Mouse (Mus musculus): ENCODE measurements around the gene Lsamp. TPM values are rescaled to one million over a fixed set of nuclear protein-coding genes. Genes with fewer than 3 reads are reported as not detected.

The Lsamp gene
- total RNA-seq, 2 experiments from 2014 or later: 0.38 to 0.53 TPM

- no peak for TF ChIP-seq CTCF (IDR thresholded peaks at IDR 0.05)
- H3K4me3 ChIP-seq: no peak overlapping the region
- H3K27ac ChIP-seq: no peak overlapping the region
- DNase-seq: no peak
- intact Hi-C loops (cut with DNase I): no loop called here
Observed at GRCm38 (mm10) chr16:41179557-41179956, 1195.4 kb downstream of the Lsamp start.

GRCm38 (mm10) chr16:41180867-41181266, 1196.7 kb downstream of the Lsamp start:
- H3K4me3 ChIP-seq: no peak overlapping the region
- H3K27ac ChIP-seq: no peak overlapping the region
- no peak for DNase-seq
- TF ChIP-seq CTCF (IDR thresholded peaks at IDR 0.05): no peak
- intact Hi-C loops (cut with DNase I): no loop called here

- no peak for DNase-seq
- no peak for TF ChIP-seq CTCF (IDR thresholded peaks at IDR 0.05)
- no peak overlapping the region for H3K4me3 ChIP-seq
- no peak overlapping the region for H3K27ac ChIP-seq
- intact Hi-C loops (cut with DNase I): no loop called here
Observed at GRCm38 (mm10) chr16:41210055-41210454, 1225.9 kb downstream of the Lsamp start.

GRCm38 (mm10) chr16:41235829-41236228, 1251.7 kb downstream of the Lsamp start:
- H3K27ac ChIP-seq: no peak overlapping the region
- intact Hi-C loops (cut with DNase I): no loop called here
- no peak for TF ChIP-seq CTCF (IDR thresholded peaks at IDR 0.05)
- no peak overlapping the region for H3K4me3 ChIP-seq
- no peak for DNase-seq

- Histone ChIP-seq H3K4me3 (no peak overlapping the region), H3K27ac (no peak overlapping the region)
- no peak for DNase-seq
- intact Hi-C loops (cut with DNase I): no loop called here
- no peak for TF ChIP-seq CTCF (IDR thresholded peaks at IDR 0.05)
Observed at GRCm38 (mm10) chr16:41242841-41243240, 1258.7 kb downstream of the Lsamp start.

GRCm38 (mm10) chr16:41244711-41245110, 1260.5 kb downstream of the Lsamp start:
- DNase-seq: no peak
- TF ChIP-seq CTCF (IDR thresholded peaks at IDR 0.05): peak; percentile 59
- Histone ChIP-seq H3K27ac (no peak overlapping the region), H3K4me3 (no peak overlapping the region)
- intact Hi-C loops (cut with DNase I): no loop called here

GRCm38 (mm10) chr16:41258145-41259035, 1274.2 kb downstream of the Lsamp start:
- DNase-seq: peak; percentile 15
- Histone ChIP-seq H3K27ac (no peak overlapping the region), H3K4me3 (no peak overlapping the region)
- peak; percentile 68 for TF ChIP-seq CTCF (IDR thresholded peaks at IDR 0.05)
- intact Hi-C loops (cut with DNase I): loop anchor here (5.0 kb wide), 1 partner anchor 579 kb away; no protein-coding TSS in a partner anchor

- intact Hi-C loops (cut with DNase I): no loop called here
- no peak for TF ChIP-seq CTCF (IDR thresholded peaks at IDR 0.05)
- DNase-seq: no peak
- Histone ChIP-seq H3K27ac (no peak overlapping the region), H3K4me3 (no peak overlapping the region)
Observed at GRCm38 (mm10) chr16:41275999-41276671, 1292.0 kb downstream of the Lsamp start.

- no peak for DNase-seq
- TF ChIP-seq CTCF (IDR thresholded peaks at IDR 0.05): no peak
- H3K4me3 ChIP-seq: no peak overlapping the region
- intact Hi-C loops (cut with DNase I): no loop called here
- H3K27ac ChIP-seq: no peak overlapping the region
Observed at GRCm38 (mm10) chr16:41317992-41318391, 1333.8 kb downstream of the Lsamp start.

- DNase-seq: no peak
- H3K27ac ChIP-seq: no peak overlapping the region
- intact Hi-C loops (cut with DNase I): no loop called here
- no peak overlapping the region for H3K4me3 ChIP-seq
- no peak for TF ChIP-seq CTCF (IDR thresholded peaks at IDR 0.05)
Observed at GRCm38 (mm10) chr16:41343431-41343830, 1359.3 kb downstream of the Lsamp start.

- DNase-seq: no peak
- no peak for TF ChIP-seq CTCF (IDR thresholded peaks at IDR 0.05)
- Histone ChIP-seq H3K27ac (no peak overlapping the region), H3K4me3 (no peak overlapping the region)
- intact Hi-C loops (cut with DNase I): no loop called here
Observed at GRCm38 (mm10) chr16:41365138-41365537, 1381.0 kb downstream of the Lsamp start.

- H3K27ac ChIP-seq: no peak overlapping the region
- TF ChIP-seq CTCF (IDR thresholded peaks at IDR 0.05): no peak
- intact Hi-C loops (cut with DNase I): no loop called here
- no peak for DNase-seq
- H3K4me3 ChIP-seq: no peak overlapping the region
Observed at GRCm38 (mm10) chr16:41383702-41384101, 1399.5 kb downstream of the Lsamp start.

GRCm38 (mm10) chr16:41384288-41384687, 1400.1 kb downstream of the Lsamp start:
- Histone ChIP-seq H3K4me3 (no peak overlapping the region), H3K27ac (no peak overlapping the region)
- no peak for DNase-seq
- intact Hi-C loops (cut with DNase I): no loop called here
- TF ChIP-seq CTCF (IDR thresholded peaks at IDR 0.05): no peak
